Mouse (Mus musculus) 3134 (cell line): ENCODE measurements around the gene Itga9.

Source experiments
- DNase-seq: peaks from one replicate; pipeline ENCODE4 v3.0.0-alpha.2; 2011; ENCODE audit warnings: low spot score; ENCODE audit not compliant: insufficient read length; ENCODE audit errors: extremely low read depth

Gene Itga9

DNA sequence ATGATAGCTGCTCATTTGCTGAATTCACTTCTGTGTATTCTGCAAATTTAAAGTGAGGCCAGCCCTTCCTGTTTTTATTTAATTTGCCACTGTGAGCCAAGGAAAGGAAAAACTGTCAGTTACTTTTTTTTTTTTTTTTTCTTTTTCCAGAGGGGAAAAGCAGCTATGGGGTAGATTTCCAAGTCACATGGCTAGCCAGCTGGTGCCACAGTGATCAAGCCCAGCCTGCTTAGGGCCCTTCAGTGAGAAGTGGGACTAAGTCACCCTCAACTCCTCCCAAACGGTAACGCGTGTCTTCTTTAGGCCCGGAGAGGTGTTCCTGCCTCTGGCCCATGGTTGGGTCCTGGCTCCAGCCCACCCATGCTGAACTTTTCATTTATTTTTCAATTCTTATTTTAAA, 156.7 kb downstream of the Itga9 start:
- no peak for DNase-seq

DNA sequence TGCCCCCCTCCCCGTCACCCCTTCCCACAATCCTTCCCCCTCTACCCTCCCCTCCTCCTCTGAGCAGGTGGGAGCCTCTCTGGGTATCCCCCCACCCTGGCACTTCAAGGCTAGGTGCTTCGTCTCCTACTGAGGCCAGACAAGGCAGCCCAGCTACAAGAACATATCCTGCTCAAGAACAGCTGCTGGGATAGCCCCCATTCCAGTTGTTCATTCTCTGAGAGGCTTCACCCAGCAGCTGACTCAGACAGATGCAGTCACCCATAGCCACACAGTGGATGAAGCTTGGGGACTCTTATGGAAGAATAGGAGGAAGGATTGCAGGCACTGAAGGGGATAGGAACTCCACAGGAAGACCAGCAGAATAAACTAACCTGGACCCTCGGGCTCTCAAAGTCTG, 157.2 kb downstream of the Itga9 start:
- no peak for DNase-seq

DNA sequence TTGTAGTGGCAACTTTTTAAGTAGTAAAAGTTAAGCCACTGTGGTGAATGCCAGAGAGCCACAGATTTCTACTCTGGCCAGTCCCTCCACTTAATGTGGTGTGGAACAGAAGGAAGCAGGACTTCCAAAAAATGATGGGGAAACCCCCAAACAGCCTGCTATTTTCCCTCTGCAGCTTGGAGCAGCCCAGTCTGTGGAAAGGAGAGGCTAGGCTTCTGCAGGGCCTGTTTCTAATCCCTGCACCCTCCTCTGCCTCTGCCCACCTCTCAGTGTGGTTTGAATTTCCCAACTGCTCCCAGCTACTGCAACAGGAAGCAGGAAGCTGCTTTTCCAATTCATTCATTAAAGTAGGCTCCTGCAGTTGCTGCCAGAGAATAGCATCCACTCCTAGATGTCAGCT, 158.6 kb downstream of the Itga9 start:
- DNase-seq: no peak

DNA sequence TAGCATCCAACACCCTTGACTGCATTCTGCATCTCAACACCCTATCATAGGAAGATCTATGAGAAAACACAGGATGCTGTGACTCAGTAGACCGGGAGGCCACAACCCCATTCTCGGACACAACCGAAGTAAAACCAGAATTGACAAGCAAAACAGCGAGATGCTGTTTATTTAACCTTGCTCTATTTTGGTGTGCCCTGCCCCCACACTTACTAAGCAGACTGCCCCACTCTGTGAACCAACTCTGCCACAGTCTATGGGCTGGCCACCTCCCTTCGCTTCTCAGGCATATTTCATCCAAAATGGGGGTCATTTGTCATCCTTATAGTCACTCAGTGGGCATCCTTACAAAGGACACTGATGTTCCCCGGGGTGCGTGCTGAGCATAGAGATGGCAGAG, 160.5 kb downstream of the Itga9 start:
- DNase-seq: no peak

DNA sequence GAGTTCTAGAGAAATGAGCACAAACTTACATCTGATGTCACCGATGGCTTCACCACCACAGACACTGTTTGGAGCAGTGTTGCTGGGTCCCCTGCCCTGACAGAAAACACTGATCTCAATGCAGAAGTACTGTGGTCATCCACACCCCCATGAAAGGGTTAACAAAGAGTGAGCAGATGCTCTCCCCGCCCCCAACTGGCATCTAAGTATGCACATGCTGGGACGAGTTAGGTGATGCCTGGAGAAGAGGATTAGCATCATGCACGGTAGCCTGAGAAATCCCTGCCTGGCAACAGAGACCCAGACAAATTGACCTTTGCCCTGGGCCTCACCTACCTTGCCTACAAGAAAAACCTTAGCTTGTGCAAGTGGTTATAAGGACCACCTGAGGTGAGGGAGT, 162.1 kb downstream of the Itga9 start:
- no peak for DNase-seq

DNA sequence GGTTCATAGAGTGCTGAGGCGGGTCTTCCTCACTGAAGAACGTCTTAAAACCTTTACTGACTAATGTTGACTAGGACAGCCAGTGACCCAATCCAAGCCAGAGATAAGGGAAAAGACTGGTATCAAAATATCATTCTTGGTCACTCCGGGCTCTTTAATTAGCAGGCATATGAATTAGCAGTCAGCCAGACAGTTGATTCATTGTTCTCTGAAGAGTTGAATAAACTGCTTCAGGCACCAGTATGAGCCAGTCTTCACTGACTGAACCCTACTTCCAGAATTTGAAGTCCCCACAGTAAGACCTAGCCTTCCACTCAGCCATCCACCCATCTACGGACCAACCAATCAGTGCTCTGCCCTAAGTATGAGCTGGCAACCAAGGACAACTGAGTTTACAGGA, 163.9 kb downstream of the Itga9 start:
- DNase-seq: no peak

DNA sequence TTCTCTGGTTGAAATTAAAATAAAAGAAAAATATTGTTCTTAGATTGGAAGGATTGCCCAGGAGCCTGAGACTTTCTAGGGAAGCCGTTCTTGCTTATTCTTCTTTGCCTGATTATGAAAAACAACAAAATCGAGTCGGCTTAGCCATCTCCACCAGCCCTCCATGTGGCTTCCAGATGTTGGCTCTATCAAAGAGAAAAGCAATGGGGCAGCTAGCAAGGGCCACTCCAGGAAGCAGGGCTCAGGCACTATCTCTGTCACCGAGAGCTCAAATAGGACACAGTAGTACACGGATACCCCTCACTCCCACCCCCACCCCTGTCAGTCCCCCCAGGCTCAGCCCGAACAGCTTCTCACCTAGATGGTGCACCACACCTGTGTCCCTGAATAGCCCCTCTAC, 168.2 kb downstream of the Itga9 start:
- DNase-seq: no peak

DNA sequence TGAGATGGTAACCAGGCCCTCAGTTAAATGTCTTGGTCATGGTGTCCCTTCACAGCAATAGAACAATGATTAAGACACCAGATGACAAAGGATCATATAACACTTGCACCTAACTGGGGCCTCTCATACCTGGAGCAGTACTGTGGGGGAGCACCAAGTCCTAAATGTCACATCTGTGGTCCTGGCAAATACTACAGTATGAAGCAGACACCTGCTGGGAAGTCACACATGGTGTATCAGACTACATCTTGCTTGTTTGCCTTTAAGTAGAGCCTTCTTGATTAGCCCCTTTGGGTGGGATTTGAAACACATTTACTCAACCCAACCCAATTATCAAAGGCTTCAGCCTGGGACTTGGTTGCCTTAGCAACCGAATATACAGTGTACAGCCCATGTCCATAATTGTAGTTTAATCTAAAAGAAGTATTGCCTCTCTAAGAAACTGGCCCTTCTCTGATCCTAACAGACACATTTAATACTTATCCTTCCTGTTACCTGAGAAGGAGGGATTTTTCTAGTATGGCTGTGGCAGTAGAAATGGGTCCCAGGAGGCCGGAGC, 170.5 kb downstream of the Itga9 start:
- no peak for DNase-seq

DNA sequence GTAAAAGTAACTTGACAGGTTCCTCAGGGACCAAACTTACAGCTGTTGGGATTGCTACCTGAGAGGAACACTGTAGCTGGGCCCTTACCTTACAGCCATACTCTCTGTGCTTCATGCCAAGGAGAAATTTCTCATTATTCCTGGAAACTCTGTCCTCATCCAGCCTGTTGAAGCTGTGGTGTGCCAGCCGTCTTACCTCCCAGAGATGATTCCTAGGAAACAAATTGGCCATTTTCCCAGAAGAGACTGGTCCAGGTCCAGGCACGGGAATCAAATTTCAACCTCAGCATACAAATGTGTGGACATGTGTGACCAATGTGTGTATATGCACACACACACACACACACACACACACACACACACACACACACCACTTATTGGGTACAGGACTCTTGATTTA, 172.1 kb downstream of the Itga9 start:
- DNase-seq: no peak

DNA sequence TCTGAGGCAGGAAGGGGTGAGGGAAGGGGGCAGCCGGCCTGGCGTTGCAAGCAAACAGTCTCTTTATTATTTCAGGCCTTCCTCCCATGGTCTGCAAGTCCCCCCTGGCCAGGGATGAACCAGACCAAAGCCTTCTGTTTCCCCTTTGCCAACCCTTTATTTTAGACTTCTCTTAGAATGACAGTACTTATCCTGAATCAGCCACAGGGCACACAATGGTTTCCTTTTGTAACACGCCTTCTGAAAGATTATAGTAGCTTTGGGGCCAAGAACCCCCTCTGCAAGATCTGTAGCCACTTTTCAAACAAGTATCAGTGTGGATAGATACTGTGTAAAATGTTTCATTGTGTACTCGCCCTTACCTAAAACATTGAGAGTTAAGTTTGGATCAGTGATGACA, 178.1 kb downstream of the Itga9 start:
- DNase-seq: no peak

DNA sequence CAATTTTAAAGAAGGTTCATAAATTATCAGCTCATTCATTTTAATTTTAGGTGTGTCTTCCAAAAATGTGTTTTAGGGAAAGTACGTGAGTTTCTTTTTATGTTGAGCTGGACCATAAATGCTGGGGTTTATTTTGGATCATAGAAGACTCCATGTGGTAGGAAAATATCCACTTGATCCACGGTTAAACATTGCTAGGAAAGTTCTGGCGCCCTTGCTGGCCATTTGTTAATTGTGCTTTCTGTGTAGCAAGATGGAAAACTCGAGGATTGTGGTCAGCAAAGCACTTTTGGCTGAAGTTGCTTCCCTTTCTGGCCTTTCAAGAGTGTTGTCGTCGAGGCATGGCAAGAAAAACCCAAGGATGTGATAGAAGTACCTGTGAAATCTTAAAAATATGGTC, 179.3 kb downstream of the Itga9 start:
- DNase-seq: no peak

DNA sequence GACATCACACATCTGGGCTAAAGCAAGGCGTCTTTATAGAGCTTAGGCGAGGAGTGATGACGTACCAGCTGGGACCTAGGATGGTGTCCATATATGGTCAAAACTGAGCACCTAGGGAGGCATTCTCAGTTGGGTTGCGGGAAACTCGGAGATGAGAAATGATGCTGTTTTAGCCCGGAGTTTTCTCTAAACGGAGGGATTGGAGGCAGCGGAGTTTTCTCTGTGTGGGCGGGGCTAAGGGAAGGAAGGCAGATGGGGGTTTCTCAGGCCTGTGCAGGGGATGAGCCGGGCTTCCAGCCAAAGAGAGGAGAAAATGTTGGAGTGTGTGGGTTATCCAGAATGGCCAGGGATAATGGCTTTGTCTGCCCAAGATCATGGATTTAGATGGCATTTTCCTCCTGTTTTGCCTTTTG, 182.4 kb downstream of the Itga9 start:
- DNase-seq: no peak

DNA sequence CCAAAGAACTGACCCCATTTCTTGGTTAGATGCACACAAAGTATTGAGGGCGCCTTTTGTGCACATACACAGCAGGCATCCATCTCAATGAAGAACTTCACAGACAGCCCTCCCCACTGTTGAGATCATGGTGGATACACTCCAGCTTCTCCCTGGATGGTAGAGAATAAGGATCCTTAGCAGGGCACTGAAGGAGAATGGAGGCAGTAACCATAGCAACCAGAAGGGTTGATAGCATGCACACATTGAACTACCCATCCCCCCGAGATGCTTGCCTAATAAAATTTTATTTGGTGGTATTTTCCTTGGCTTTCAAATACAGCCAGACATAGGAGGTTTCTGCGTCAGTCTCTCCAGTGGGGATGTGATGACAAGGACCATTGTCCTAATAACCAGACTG, 184.7 kb downstream of the Itga9 start:
- DNase-seq: no peak

DNA sequence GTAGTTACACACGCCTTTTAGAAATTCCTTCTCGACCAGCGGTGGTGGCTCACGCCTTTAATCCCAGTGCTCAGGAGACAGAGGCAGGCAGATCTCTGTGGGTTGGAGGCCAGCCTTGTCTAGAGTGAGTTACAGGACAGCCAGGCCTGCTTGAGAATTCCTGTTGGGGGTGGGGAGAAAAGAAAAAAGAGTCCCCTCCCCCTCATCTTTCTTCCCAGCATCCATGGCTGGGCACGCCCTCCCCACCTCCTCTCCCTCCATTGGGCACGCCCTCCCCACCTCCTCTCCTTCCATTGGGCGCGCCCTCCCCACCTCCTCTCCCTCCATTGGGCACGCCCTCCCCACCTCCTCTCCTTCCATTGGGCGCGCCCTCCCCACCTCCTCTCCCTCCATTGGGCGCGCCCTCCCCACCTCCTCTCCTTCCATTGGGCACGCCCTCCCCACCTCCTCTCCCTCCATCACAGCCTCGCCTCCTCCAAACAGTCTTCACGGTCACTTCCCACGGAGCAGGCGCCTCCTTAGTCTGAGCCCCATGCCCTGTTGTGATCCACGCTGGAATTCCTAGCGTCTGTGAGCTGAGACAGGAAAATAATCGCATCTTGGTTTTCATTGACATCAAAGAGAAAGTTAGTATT, 186.8 kb downstream of the Itga9 start:
- no peak for DNase-seq

DNA sequence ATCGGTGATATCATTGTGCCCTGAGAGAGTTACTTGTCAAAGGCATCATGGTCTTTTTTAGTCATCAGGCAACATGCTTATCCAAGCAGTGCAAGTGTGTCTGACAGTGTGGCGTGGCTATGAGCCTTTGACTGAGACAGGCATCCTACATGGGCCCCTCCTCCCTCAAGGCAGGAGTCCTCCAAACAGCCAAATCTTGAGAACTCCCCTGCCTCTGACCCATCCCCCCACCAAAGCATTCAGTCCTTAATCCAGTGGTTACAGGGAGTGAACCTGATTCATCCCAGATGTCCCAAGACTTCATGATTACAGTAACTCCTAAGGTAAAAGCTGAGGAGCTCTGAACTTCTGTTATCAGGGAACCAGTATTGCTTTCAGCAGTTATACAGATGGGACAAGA, 188.2 kb downstream of the Itga9 start:
- no peak for DNase-seq

DNA sequence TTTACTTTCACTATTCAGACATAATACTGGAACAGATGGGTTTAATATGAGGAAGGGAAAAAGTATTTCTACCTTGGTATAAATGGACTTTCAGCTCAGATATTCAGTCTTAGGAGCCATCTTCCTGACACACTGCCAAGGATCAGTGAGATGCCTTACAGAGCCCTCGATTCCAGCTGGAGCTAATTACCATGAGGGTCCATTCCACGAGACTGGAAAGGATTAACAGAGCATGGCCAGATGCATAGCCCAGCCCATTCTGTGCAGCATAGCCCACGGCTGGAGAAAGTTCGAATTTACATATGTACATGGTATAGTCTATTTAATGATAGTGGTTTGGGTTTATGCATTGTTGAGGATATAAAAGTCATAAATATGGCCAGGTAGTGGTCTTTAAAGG, 188.8 kb downstream of the Itga9 start:
- no peak for DNase-seq

DNA sequence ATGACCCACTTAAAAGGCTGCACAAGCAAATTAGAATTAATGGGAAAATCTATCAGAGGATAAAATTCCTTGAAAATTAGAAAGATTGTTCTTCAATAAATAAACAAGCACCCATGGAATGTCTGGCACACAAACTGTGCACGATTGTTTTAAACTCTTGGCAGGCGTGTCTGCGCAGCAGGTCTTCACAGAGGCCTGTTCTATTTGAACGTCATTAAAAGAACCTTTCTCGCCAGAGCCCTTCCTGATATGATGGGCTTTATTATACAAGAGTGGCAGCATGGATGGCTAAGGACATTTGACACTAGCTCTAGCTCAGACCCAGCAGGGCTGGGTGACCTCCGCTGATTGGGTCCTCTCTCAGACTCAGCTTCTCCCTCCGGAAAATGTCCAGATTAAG, 192.6 kb downstream of the Itga9 start:
- no peak for DNase-seq

DNA sequence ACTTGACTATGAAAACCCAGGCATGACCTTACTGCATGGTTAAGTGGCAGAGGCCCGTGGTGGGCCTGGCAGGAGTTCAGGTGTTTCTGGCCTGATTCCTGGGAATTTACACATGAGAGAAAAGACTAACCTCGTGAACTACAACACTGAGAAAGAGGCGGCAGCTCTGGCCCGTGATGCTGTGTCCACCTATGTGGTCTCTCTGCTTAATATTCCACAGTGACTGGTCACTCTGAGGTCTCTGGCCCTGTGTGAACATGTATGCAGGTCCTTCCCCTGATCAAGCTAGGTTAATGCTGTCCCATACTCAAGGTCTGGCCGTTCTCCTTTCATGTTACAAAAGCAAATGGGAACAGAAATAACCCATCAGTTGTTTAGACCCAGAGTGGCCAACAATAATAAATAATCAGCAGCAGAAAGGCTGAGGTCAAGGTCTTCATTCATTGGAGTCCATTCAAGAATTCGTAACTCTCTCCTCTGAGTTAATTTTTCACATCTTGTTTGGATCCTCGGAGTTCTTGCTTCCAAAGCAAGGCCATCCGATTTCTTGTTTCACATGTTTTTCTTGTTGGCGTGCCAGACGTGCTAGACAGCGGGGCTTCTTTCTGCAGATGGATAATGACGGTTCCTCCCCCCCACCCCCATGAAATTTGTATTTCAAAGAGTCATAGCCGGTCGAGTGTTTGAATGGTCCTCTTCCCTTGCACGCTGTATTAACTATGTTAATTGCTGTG, 194.9 kb downstream of the Itga9 start:
- DNase-seq: no peak

DNA sequence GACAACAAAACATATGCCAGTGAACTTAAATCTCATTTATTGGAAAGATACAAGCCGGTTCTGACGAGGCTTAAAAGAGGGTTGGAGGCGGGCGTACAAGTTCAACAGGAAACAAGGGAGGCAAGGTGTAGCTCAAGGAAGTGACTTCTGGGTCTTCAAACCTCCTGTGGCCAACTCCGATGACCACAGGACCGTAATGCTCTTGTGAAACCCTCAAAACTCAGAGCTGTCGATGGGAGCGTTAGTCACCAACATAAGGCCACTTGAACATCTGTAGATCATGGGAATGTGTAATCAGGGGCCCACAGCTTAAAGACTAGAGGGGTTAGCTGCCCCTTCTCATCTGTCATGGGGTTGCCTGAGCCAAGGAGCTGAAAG, 195.4 kb downstream of the Itga9 start:
- DNase-seq: no peak

DNA sequence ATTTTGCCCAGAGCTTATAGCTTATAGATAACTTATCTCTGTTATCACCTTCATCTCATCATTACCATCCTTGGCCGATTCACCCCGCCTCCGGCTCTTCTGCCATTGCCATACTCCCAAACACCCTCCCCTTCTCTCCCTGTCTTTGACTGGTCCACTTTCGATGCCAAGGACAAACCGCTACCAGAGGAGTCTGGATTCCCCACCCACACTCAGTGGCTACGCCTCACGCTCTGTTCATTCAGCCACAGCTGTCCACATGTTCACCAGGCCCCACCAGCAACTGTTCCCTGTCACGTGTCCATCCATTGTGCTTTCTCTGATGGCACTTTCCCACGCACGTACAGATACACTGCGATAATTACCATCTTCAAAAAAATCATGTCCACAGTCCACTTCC, 195.9 kb downstream of the Itga9 start:
- DNase-seq: no peak

DNA sequence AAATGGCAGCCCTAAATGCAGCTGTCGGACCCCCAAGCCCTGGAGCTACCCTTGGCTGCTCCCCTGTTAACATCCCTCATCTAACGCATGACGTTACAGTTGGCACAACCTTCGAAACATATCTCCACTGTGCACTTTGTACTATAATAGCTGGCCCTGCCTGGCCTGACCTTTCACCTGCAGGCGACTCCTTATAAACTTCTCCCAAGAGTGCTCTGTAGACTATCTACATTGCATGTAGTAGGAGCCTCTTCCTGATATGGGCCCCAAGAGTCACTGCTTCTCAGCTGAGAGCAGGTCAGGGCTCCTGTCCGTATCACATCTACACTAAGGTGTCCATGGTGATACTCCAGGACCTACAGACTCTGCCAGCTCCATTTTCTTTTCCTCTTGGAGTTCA, 199.2 kb downstream of the Itga9 start:
- no peak for DNase-seq

DNA sequence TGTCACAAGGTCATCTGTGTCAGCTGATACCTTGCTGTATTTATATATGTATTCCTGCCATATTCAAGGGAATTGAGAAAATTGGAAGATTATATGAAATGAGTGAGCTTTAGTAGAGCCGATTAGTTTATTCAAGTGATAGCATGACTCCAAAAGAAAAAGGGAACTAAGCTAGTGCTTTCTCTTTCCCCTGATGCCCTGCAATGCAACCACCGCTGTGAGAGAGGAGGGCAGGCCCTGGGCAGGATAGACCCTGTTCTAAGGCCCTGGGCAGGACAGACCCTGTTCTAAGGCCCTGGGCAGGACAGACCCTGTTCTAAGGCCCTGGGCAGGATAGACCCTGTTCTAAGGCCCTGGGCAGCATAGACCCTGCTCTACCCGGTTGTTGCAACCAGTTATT, 201.2 kb downstream of the Itga9 start:
- DNase-seq: no peak

DNA sequence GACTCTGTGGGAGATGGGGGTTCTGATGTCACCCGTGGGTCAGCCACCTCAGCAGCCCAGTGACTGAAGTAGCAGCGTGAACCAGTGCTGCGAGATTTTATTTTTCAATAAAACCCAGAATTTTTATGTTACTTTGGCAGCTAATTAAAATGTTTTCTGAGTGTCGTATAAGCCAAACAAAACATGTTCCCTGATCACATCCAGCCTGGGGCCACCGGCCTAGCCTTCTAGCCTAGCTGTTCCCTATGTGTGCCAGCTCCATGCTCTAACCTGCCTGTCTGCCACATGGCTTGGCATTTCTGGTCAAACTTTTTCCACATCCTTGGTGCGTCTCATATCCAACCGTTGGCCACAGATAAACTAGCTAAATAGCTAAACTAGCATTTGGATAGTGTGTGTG, 205.7 kb downstream of the Itga9 start:
- DNase-seq: no peak
